Mouse (Mus musculus) myocyte (in vitro differentiated cells): Measurements from ENCODE around the gene Tpm1. TPM values are rescaled to one million over a fixed set of nuclear protein-coding genes. Genes with fewer than 3 reads are reported as not detected.
A peak's percentile ranks its signal among the peaks of the same experiment; 100 is the strongest.

ENCODE experiments used
- H3K27me3 ChIP-seq: one replicate; pipeline ENCODE4 v1.6.1; 2011; ENCODE audit not compliant: control insufficient read depth, insufficient read depth, insufficient read length
- H3K36me3 ChIP-seq: one replicate; pipeline ENCODE4 v1.6.1; 2011; ENCODE audit not compliant: control insufficient read depth, insufficient read depth
- H3K4me2 ChIP-seq: one replicate; pipeline ENCODE4 v1.6.1; 2011; ENCODE audit warnings: low read depth, control low read depth
- H3K4me3 ChIP-seq: one replicate; pipeline ENCODE4 v1.5.1; 2011; ENCODE audit warnings: mild to moderate bottlenecking, control low read depth, moderate library complexity
- H3K79me2 ChIP-seq: one replicate; pipeline ENCODE4 v1.6.1; 2011; ENCODE audit not compliant: control insufficient read depth, insufficient read depth
- H3ac ChIP-seq: one replicate; pipeline ENCODE4 v1.6.1; 2011; ENCODE audit not compliant: control insufficient read depth, insufficient read length
- CEBPB ChIP-seq: IDR thresholded peaks from 2 replicates; pipeline ENCODE4 v1.6.1; 2011; ENCODE audit warnings: mild to moderate bottlenecking, moderate library complexity; ENCODE audit not compliant: poor library complexity, insufficient read depth, severe bottlenecking
- E2F4 ChIP-seq: IDR thresholded peaks from one replicate; pipeline ENCODE4 v1.6.1; 2011; ENCODE audit warnings: mild to moderate bottlenecking, control low read depth, moderate library complexity; ENCODE audit not compliant: insufficient read depth
- MYOD1 ChIP-seq, 3 experiments: IDR thresholded peaks; one replicate each; pipeline ENCODE4 v1.6.1; 2011; ENCODE audit warnings: control low read depth in 2 of 3, low read depth in 2 of 3, mild to moderate bottlenecking in 2 of 3, moderate library complexity in 1 of 3; ENCODE audit not compliant: insufficient read length in 2 of 3, control insufficient read depth in 1 of 3
- MYOG ChIP-seq, 3 experiments: IDR thresholded peaks; one replicate each; pipeline ENCODE4 v1.6.1; 2011; ENCODE audit warnings: control low read depth in 2 of 3, low read depth in 2 of 3, mild to moderate bottlenecking in 2 of 3; ENCODE audit not compliant: insufficient read length in 2 of 3, control insufficient read depth in 1 of 3, insufficient read depth in 1 of 3
- POLR2A ChIP-seq: IDR thresholded peaks from one replicate; pipeline ENCODE4 v1.6.1; 2011; ENCODE audit warnings: low read depth, mild to moderate bottlenecking, control low read depth, moderate library complexity; ENCODE audit not compliant: insufficient read length
- POLR2AphosphoS2 ChIP-seq: IDR thresholded peaks from one replicate; pipeline ENCODE4 v1.6.1; 2011; ENCODE audit warnings: low read depth, control low read depth; ENCODE audit not compliant: insufficient read length
- REST ChIP-seq: IDR thresholded peaks from one replicate; pipeline ENCODE4 v1.6.1; 2011; ENCODE audit warnings: mild to moderate bottlenecking, control low read depth, moderate library complexity; ENCODE audit not compliant: insufficient read depth, insufficient read length
- SRF ChIP-seq: IDR thresholded peaks from one replicate; pipeline ENCODE4 v1.6.1; 2011; ENCODE audit warnings: low read depth; ENCODE audit not compliant: control insufficient read depth, insufficient read length
- TCF3 ChIP-seq: IDR thresholded peaks from one replicate; pipeline ENCODE4 v1.6.1; 2011; ENCODE audit warnings: low read depth, control low read depth; ENCODE audit not compliant: insufficient read length
- USF1 ChIP-seq: IDR thresholded peaks from one replicate; pipeline ENCODE4 v1.6.1; 2011; ENCODE audit warnings: low read depth, mild to moderate bottlenecking, control low read depth, moderate library complexity
- polyA plus RNA-seq: library from polyadenylated mRNA; unstranded; fragments of >200 nt; fragmentation: generic; extraction: Trizol; gene quantifications from one replicate; pipeline ENCODE4 v1.2.1, GENCODE M21; 2012; ENCODE audit warnings: missing spikeins

The Tpm1 gene
- polyA plus RNA-seq, 1 experiment, result 1,921 TPM

DNA sequence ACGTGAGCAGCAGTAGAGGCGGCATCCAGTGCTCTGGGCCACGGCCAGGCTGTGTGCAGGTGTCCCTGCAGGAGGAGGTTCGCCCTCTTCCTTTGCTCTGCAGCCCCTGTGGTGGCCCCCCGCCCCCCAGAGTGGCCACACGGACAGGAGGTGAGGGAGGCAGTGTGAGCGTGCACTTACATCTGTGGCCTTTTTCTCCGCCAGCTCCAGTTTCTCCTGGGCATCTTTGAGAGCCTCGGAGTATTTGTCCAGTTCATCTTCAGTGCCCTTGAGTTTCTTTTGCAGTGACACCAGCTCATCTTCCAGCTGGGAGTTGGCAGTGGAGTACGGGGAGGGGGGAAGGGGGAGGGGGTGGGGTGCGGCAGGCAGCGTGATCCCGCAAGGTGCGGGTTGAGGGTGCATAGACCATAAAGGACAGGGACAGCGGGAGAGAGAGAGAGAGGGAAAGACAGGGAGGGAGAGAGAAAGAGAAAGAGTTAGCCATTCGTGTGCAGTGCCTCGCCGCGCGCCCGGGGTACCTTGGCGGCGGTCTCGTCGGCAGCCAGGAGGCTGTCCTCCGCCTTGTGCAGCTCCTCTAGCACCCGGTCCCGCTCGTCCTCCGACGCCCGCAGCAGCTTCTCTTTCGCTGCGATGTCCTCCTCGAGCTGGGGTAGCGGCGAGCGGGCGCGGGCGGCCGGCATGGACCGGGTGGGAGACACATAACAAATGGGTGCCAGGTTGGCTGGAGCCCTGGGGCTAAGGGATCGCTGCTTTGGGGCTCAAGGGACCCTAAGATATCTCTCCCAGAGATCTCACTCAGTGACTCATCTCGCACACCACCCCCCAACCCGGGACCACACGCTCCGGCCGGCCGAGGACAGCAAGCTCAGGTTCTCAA lies 1.4 kb downstream of the Tpm1 start:
- TF ChIP-seq TCF3 (no peak), POLR2A (peak; percentile 38), POLR2AphosphoS2 (peak; percentile 64), MYOD1 (IDR thresholded peaks at IDR 0.05; ENCODE audit: control insufficient read depth in 1 of 3, insufficient read length in 2 of 3, low read depth in 2 of 3) (peak in 1 of 3 experiments; percentile 0)
- peak overlapping the region; percentile 99 for H3K4me3 ChIP-seq
- H3K4me2 ChIP-seq, result peak overlapping the region; percentile 90

DNA sequence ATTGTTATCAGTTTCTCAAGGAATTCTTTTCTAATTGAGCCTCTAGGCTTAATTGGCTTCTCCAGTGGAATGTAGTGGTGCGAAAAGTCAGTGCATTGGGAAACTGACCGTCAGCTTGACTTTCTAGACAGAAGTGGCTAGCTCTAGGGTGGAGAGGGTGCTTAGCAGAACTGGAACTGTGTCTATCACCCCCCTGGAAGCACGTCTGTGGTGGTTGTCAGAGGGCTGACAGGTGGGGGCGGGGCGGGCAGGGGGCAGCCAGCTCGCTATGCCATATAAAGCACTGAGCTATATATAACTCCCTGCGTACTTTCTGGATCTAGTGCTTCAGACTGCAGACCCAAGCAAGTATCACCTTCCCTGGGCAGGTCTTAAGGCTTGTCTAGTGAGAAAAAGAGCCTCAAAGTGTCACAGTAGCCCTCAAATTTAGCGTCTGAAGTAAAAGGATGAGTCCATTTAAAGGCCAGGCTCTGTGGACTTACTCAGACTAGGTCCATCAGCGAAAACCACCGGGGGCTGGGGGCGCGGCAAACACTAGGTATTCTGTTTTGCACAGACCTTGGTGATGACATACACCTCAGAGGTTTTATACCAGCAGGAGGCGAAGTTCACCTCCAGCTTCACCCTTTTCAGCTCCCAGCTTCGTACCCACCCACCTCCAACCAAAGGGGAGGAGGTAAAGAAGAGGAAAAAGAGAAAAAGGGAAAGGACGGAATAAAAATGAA lies 2.2 kb downstream of the Tpm1 start:
- peak overlapping the region; percentile 90 for H3K4me2 ChIP-seq
- peaks cover 9% of the 10 kb centered on the region for H3K36me3 ChIP-seq
- peaks cover 64% of the 10 kb centered on the region for H3K79me2 ChIP-seq
- H3K27me3 ChIP-seq, result no peaks in the 10 kb centered on the region
- TF ChIP-seq POLR2AphosphoS2 (peak; percentile 44), REST (no peak), POLR2A (peak; percentile 21)
- H3ac ChIP-seq, result peak overlapping the region; percentile 85
- H3K4me3 ChIP-seq, result peak overlapping the region; percentile 99

More for the DNA sequence above, 1.4 kb downstream of the Tpm1 start:
- peaks cover 56% of the 10 kb centered on the region for H3K79me2 ChIP-seq
- H3K36me3 ChIP-seq, result peaks cover 4% of the 10 kb centered on the region
- peak overlapping the region; percentile 85 for H3ac ChIP-seq
- no peaks in the 10 kb centered on the region for H3K27me3 ChIP-seq

DNA sequence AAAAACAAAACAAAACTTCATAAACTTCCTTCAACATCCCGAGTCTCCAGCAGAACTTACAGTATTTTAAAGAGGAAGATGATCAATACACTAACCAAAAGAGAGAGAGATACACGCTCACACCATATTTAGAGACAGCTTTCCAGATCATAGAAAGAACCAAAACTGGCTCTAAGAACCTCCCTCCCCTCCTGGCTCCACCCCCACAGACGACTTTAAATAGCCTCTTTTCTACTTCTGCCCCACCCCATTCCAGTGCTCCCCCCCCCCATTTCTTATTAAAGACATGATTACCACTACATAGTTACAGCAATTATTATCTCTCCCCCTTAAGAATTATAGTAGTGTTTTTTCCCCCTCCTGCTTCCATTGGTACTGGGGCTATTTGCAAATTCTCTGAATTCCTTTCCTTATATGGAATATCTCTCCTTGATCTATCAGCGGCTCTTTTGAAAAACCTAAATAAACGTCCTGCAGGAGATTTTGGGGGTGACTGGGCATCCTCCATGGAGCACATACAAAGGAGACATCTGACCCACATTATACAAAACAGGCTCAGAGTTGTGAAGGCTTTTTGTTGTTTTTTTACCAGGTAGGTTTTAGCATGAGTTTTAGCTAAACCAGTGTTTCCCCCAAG lies 3.1 kb downstream of the Tpm1 start:
- Histone ChIP-seq H3K27me3 (no peaks in the 10 kb centered on the region), H3ac (no peak overlapping the region), H3K4me2 (peak overlapping the region; percentile 90), H3K79me2 (peaks cover 74% of the 10 kb centered on the region), H3K36me3 (peaks cover 10% of the 10 kb centered on the region), H3K4me3 (peak overlapping the region; percentile 99)
- no peak for TF ChIP-seq USF1
- no peak for TF ChIP-seq POLR2A
- TF ChIP-seq TCF3, result no peak
- TF ChIP-seq SRF, result no peak
- no peak for TF ChIP-seq E2F4
- no peak for TF ChIP-seq CEBPB
- TF ChIP-seq MYOG (IDR thresholded peaks at IDR 0.05; ENCODE audit: control insufficient read depth in 1 of 3, insufficient read depth in 1 of 3, insufficient read length in 2 of 3, low read depth in 2 of 3), result no peak

DNA sequence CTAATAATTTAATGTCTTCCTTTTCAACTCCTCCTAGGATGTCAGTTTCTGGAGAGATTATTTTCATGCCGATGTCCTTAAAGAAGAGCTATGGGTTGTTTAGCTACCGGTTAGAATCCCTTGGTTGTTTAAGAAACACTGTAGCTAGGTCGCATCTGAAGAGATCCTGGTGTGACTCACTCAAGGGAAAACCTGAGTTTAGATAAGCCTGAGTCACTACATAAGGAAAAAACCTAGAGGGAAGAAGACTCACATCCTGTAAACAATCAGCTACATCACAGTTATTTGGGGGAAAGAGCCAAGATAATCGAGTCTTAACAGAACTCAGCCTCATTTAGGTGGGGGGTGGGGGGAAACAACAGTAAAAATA lies 3.9 kb downstream of the Tpm1 start:
- H3K79me2 ChIP-seq, result peaks cover 82% of the 10 kb centered on the region
- TF ChIP-seq POLR2A, result no peak
- H3K4me3 ChIP-seq, result peak overlapping the region; percentile 99
- H3K4me2 ChIP-seq, result peak overlapping the region; percentile 90
- H3K36me3 ChIP-seq, result peaks cover 18% of the 10 kb centered on the region
- H3K27me3 ChIP-seq, result no peaks in the 10 kb centered on the region
- no peak overlapping the region for H3ac ChIP-seq

DNA sequence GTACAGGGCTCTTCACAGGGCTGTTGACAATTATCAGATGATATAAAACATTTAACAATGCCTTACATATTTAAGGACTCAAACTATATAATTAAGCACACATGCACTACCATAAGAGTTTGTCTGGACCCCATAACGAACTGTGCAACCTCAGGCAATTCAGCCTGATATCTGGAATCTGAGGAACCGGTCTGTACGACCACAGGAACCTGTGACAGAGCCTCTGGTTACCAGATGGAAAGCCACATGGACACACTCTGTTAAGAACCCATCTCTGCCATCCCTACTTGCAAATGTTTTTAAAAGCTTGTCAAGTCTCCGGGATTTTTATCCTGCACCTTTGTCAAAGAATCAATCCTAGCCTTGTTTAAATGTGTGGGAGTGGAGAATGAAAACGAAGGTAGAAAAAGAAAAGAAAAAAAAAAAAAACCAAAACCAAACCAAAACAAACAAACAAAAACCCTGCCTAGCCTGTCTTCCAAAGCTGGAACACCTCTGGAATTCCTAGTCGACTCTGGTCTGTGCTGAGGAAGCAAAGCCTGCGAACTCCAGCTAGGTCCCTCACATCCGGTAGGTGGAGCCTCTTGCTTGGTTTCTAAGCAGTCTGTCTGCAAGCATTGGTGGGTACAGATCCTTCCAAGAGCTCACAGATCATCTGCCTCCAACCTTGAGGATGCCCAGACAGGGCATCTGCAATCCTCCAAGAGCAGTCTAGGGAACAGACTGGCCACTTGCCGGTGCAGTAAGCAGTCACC lies 4.5 kb downstream of the Tpm1 start:
- H3K4me3 ChIP-seq, result peak overlapping the region; percentile 99
- H3K36me3 ChIP-seq, result peaks cover 24% of the 10 kb centered on the region
- TF ChIP-seq MYOG (IDR thresholded peaks at IDR 0.05; ENCODE audit: control insufficient read depth in 1 of 3, insufficient read depth in 1 of 3, insufficient read length in 2 of 3, low read depth in 2 of 3), result no peak
- no peak for TF ChIP-seq MYOD1 (IDR thresholded peaks at IDR 0.05; ENCODE audit: control insufficient read depth in 1 of 3, insufficient read length in 2 of 3, low read depth in 2 of 3)
- peak; percentile 58 for TF ChIP-seq POLR2AphosphoS2
- TF ChIP-seq E2F4, result no peak
- TF ChIP-seq POLR2A, result peak; percentile 13

More for the DNA sequence above, 4.5 kb downstream of the Tpm1 start:
- H3ac ChIP-seq, result no peak overlapping the region
- H3K27me3 ChIP-seq, result no peaks in the 10 kb centered on the region
- H3K4me2 ChIP-seq, result peak overlapping the region; percentile 90
- H3K79me2 ChIP-seq, result peaks cover 87% of the 10 kb centered on the region
